Mouse (Mus musculus) midbrain, embryonic 11.5 days (tissue): ENCODE data around the gene Dido1. TPM values are rescaled to one million over a fixed set of nuclear protein-coding genes. Genes with fewer than 3 reads are reported as not detected.

Experiments used
- ATAC-seq: fragments of 200-750 bp; cut with Nextera tagmentation; 2 replicates; pipeline ENCODE4 v1.8.0; 2017; ENCODE audit warnings: moderate TSS enrichment, moderate library complexity; ENCODE audit not compliant: low FRiP score
- DNase-seq: peaks from one replicate; pipeline ENCODE4 v3.0.0; 2015; ENCODE audit warnings: low spot score; ENCODE audit errors: missing footprints
- H3K27ac ChIP-seq: fragments of 300-500 bp; sonication (generic); 2 replicates; pipeline ENCODE4 v1.5.1; 2014; ENCODE audit warnings: low read depth, low read length
- H3K27me3 ChIP-seq: fragments of 300-500 bp; sonication (generic); 2 replicates; pipeline ENCODE4 v1.6.1; 2014; ENCODE audit warnings: mild to moderate bottlenecking, low read length, moderate library complexity, mixed read lengths; ENCODE audit not compliant: control insufficient read depth, insufficient read depth
- H3K36me3 ChIP-seq: fragments of 300-500 bp; sonication (generic); 2 replicates; pipeline ENCODE4 v1.6.1; 2014; ENCODE audit warnings: mild to moderate bottlenecking, low read length, moderate library complexity, mixed read lengths; ENCODE audit not compliant: control insufficient read depth, insufficient read depth
- H3K4me1 ChIP-seq: fragments of 300-500 bp; sonication (generic); 2 replicates; pipeline ENCODE4 v1.6.1; 2014; ENCODE audit warnings: low read length; ENCODE audit not compliant: control insufficient read depth, insufficient read depth
- H3K4me2 ChIP-seq: fragments of 300-500 bp; sonication (generic); 2 replicates; pipeline ENCODE4 v1.6.1; 2014; ENCODE audit warnings: mild to moderate bottlenecking, moderate library complexity
- H3K4me3 ChIP-seq: fragments of 300-500 bp; sonication (generic); 2 replicates; pipeline ENCODE4 v1.5.1; 2014; ENCODE audit warnings: low read depth, low read length
- H3K9ac ChIP-seq: fragments of 300-500 bp; sonication (generic); 2 replicates; pipeline ENCODE4 v1.6.1; 2014; ENCODE audit warnings: low read length
- H3K9me3 ChIP-seq: fragments of 300-500 bp; sonication (generic); 2 replicates; pipeline ENCODE4 v1.6.1; 2016; ENCODE audit warnings: low read length; ENCODE audit not compliant: control insufficient read depth
- WGBS: fragments of 180-500 bp; shearing (Covaris S2); extraction: QIAGEN DNeasy Blood & Tissue Kit; methylation state at CpG from one replicate; pipeline ENCODE4 v1.1.7; 2014; 5-methylcytosine and 5-hydroxymethylcytosine counted together
- polyA plus RNA-seq: library from polyadenylated mRNA; unstranded; fragments of >200 nt; fragmentation: Nextera tagmentation; extraction: Ambion mirVana; gene quantifications from 2 replicates; pipeline ENCODE4 v1.2.1, GENCODE M21; 2014

The Dido1 gene
- 28.8 and 30.5 TPM in 2 replicates for polyA plus RNA-seq

DNA sequence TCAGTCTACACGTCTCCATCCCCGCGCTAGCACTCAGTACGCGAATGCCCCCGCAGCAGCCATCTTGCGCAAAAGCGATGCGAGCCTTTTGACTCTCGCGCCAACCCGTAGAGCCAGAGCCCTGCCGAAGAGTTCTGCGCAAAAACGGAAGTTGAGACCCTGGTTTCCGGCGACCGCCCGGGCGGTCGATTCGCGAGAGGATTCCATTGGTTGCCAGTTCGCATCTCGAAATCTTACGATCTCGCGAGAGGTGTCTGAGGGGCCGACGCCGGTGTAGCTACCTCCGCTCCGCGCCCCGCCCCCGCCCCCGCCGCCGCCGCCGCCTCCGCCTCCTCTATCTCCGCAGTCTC lies at the start of gene Dido1, which contains the start of gene Gid8:
Gene Dido1 (minus strand): TSS at position 77 of the 350 bp plus-strand sequence.
Gene Gid8 (plus strand): TSS at position 195 of the 350 bp plus-strand sequence.
- no peaks in the 10 kb centered on the region for H3K9me3 ChIP-seq
- WGBS: under 1% methylated on average over 42 of the region's 43 CpGs
- ATAC-seq: peak; percentile 96
- H3K4me1 ChIP-seq: peaks cover 20% of the 10 kb centered on the region
- no peaks in the 10 kb centered on the region for H3K27me3 ChIP-seq
- DNase-seq: peak; percentile 98
- peak within 1 kb of the TSS; percentile 75 for H3K27ac ChIP-seq
- H3K36me3 ChIP-seq: peaks cover 2% of the 10 kb centered on the region; the same call in 1 of the 2 replicates
- peak within 1 kb of the TSS; percentile 88 for H3K4me2 ChIP-seq
- peak within 1 kb of the TSS; percentile 97 for H3K9ac ChIP-seq
- H3K4me3 ChIP-seq: peak within 1 kb of the TSS; percentile 100

GRCm38 (mm10) chr2:180758513-180759263 lies 48.9 kb upstream of the Dido1 start:
- Histone ChIP-seq H3K9ac (peak overlapping the region; percentile 28; the same call in 1 of the 2 replicates), H3K36me3 (no peaks in the 10 kb centered on the region), H3K9me3 (no peaks in the 10 kb centered on the region), H3K4me1 (peaks cover 13% of the 10 kb centered on the region), H3K4me3 (no peak overlapping the region), H3K27ac (peak overlapping the region; percentile 42), H3K4me2 (no peak overlapping the region; the same call in 1 of the 2 replicates), H3K27me3 (no peaks in the 10 kb centered on the region; the same call in 1 of the 2 replicates)
- ATAC-seq: peak; percentile 88
- DNase-seq: peak; percentile 89
- 39% methylated on average over 15 of the region's 15 CpGs for WGBS

GRCm38 (mm10) chr2:180756786-180757185 lies 47.0 kb upstream of the Dido1 start:
- no peaks in the 10 kb centered on the region for H3K9me3 ChIP-seq
- no peak overlapping the region for H3K4me2 ChIP-seq
- H3K36me3 ChIP-seq: no peaks in the 10 kb centered on the region
- no peaks in the 10 kb centered on the region; the same call in 1 of the 2 replicates for H3K27me3 ChIP-seq
- DNase-seq: peak; percentile 75
- no peak overlapping the region for H3K4me3 ChIP-seq
- 20% methylated on average over 2 of the region's 2 CpGs for WGBS
- H3K9ac ChIP-seq: no peak overlapping the region
- no peak overlapping the region for H3K27ac ChIP-seq
- peaks cover 13% of the 10 kb centered on the region for H3K4me1 ChIP-seq
- peak; percentile 33; the same call in 1 of the 2 replicates for ATAC-seq

DNA sequence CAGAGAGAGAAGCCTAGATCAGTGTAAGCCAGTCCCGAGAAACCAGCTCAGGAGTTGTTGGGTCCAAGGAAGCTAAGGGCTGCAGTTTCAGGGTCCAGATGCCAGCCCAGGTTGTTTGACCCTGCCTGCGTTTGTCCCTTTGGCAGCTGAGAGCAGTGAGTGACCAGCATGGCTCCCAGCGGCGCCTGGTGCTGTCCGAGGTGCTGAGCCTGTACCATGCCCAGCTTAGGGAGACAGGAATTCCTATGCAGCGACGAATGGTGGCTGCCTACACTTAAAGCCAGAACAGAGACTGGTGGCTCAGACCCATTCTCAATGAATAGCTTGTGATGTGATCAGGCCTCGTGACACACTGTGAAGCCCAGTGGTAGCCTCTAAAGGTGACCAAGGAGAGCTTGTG lies 46.1 kb upstream of the Dido1 start:
- ATAC-seq: no peak
- DNase-seq: peak; percentile 93
- Histone ChIP-seq H3K9me3 (no peaks in the 10 kb centered on the region), H3K4me2 (no peak overlapping the region), H3K27me3 (no peaks in the 10 kb centered on the region; the same call in 1 of the 2 replicates), H3K36me3 (no peaks in the 10 kb centered on the region), H3K4me1 (peaks cover 13% of the 10 kb centered on the region), H3K9ac (no peak overlapping the region), H3K27ac (peak overlapping the region; percentile 20; the same call in 1 of the 2 replicates), H3K4me3 (no peak overlapping the region)
- 2% methylated on average over 8 of the region's 8 CpGs for WGBS

- no peak for ATAC-seq
- Histone ChIP-seq H3K9ac (no peak overlapping the region), H3K9me3 (no peaks in the 10 kb centered on the region), H3K4me1 (peaks cover 13% of the 10 kb centered on the region), H3K36me3 (no peaks in the 10 kb centered on the region), H3K4me3 (no peak overlapping the region), H3K27me3 (no peaks in the 10 kb centered on the region; the same call in 1 of the 2 replicates), H3K27ac (no peak overlapping the region), H3K4me2 (no peak overlapping the region)
- 83% methylated on average over 5 of the region's 5 CpGs for WGBS
- peak; percentile 81 for DNase-seq
These were observed 45.3 kb upstream of the Dido1 start for GRCm38 (mm10) chr2:180754976-180755688.

- ATAC-seq (no peak), DNase-seq (peak; percentile 69)
- Histone ChIP-seq H3K9ac (no peak overlapping the region), H3K9me3 (no peaks in the 10 kb centered on the region), H3K4me1 (no peaks in the 10 kb centered on the region), H3K27ac (no peak overlapping the region), H3K4me2 (no peak overlapping the region), H3K4me3 (no peak overlapping the region), H3K27me3 (no peaks in the 10 kb centered on the region), H3K36me3 (no peaks in the 10 kb centered on the region)
- WGBS: 69% methylated on average over 5 of the region's 5 CpGs
These were observed 39.1 kb upstream of the Dido1 start for GRCm38 (mm10) chr2:180748904-180749303.

DNA sequence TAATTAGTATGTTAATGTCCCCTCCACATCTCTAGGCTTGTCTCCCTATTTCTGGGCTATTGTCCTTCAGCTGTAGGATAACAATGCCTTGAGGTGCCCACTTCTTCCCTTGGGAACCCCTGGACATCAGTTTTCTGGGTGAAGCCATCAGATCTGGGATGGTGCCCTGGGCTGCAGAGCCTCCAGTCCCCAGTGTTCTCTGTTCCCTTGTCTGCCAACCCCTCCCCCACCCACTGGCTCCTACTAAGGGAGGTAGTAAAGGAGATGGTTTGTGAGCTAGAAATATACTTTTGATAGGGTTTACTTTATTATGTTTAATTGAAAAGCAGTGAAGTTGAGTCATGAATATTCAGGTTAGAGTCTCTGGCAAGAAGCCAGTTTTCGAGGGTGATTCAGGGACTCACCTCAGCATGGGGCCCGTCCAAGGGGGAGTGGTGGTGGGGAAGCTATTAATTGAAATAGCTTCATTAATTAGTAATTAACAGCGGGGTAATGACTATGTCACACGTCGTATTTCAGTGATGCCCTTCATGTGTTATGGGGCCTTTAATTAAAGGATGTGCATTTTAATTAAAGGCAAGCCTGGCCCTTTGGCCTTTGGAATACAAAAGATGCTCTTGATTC lies 36.9 kb upstream of the Dido1 start:
- ATAC-seq (peak; percentile 55; the same call in 1 of the 2 replicates), DNase-seq (peak; percentile 77)
- Histone ChIP-seq H3K27me3 (no peaks in the 10 kb centered on the region), H3K9ac (no peak overlapping the region), H3K36me3 (no peaks in the 10 kb centered on the region), H3K4me3 (no peak overlapping the region), H3K27ac (no peak overlapping the region), H3K9me3 (no peaks in the 10 kb centered on the region), H3K4me1 (no peaks in the 10 kb centered on the region), H3K4me2 (no peak overlapping the region)
- WGBS: 35% methylated on average over 5 of the region's 5 CpGs

GRCm38 (mm10) chr2:180745248-180745927 lies 35.6 kb upstream of the Dido1 start:
- Histone ChIP-seq H3K36me3 (no peaks in the 10 kb centered on the region), H3K27me3 (no peaks in the 10 kb centered on the region)
- WGBS: 42% methylated on average over 17 of the region's 17 CpGs

More at GRCm38 (mm10) chr2:180745248-180745927, 35.6 kb upstream of the Dido1 start:
- H3K27ac ChIP-seq: no peak overlapping the region
- peak; percentile 97 for DNase-seq
- no peaks in the 10 kb centered on the region for H3K9me3 ChIP-seq
- no peaks in the 10 kb centered on the region for H3K4me1 ChIP-seq
- peak; percentile 73 for ATAC-seq
- no peak overlapping the region for H3K4me3 ChIP-seq
- H3K4me2 ChIP-seq: no peak overlapping the region
- no peak overlapping the region for H3K9ac ChIP-seq
